Mouse (Mus musculus) kidney, postnatal 14 days (tissue): ENCODE measurements at regions not wholly inside any gene's neighbourhood (a gene's known extent, or its start where the extent isn't known, plus 50 kb on each side); places are given as distances from the start of the nearest gene placed in this dataset.

ENCODE experiments used
- DNase-seq: peaks from one replicate; pipeline ENCODE4 v3.0.0; 2022; ENCODE audit warnings: mixed read lengths

DNA sequence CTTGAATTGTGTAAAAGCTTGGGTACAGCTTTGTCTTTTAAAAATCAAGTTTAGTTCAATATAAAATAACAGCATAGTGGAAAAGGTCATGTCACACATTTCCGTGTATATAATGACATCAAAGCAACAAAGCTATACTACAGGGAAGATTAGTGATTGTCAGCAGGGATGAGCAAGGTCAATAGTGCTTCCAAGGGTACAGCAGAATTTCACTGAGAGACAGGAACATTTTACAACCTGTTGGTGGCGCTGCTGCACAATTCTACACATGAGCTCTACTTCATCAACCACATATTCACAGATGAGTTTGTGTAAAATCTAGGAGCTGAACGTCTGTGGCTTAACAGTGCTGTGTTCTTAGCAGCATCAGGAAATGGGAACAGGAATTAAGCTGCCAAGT, 74.3 kb upstream of the A2m start:
- peak; percentile 36 for DNase-seq

- DNase-seq, result no peak
Observed at GRCm38 (mm10) chr6:121560393-121560793, 74.8 kb upstream of the A2m start.

- DNase-seq, result peak; percentile 13
Observed at GRCm38 (mm10) chr6:121556481-121556880, 78.7 kb upstream of the A2m start.

DNA sequence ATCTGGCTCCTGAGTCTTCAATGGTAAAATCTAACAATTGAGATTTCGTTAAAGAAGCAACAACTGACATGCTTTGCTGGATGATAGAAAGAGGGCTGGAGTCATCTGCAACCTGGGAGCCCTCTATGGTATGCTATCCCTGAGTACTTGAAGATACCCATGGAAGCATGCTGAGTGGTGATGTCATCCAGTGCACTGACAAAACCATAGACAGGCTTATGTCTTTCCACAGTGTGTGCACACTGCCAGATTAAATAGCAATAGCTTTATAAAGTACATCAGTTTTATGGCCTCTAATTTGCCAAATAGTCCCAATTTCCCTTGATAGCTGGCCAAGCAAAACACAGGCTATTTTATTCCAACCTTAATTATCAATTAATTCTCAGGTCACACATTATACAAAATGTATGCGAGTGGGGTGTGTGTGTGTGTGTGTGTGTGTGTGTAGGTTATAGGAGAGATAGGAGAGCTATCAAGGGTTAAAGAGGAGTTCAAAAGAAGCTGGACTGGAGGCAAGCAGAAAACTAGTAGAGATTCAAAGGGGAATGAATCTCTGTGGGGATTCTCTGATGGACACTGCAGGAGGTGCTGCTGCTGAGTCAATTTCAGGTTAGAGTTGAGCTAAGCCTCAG, 80.1 kb upstream of the Iqsec3 start:
- no peak for DNase-seq

- DNase-seq, result no peak
Observed at GRCm38 (mm10) chr6:121533521-121533920, 60.0 kb upstream of the Iqsec3 start.

DNA sequence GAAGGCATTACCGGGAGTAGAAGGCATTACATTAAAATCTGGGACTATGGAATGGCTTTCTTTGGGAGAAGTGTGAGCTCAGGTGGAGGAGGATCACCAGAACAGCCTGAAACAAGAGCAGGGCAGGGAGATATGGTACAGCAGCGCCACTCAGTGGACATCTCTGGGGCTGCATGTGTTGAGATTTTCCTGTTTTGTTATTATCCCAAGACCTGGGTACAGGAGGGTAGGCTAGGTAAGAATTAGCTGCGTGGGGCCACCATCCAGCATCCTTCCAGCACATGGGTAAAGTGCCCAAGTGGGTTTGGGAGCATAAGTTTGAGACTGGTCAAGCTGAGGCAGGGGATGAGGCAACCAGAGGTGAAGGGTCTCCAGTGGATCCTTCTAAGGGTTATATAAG, 59.4 kb upstream of the Iqsec3 start:
- DNase-seq, result peak; percentile 60

GRCm38 (mm10) chr6:121531825-121532389, 58.4 kb upstream of the Iqsec3 start:
- no peak for DNase-seq

GRCm38 (mm10) chr6:121527281-121527680, 53.8 kb upstream of the Iqsec3 start:
- no peak for DNase-seq

DNA sequence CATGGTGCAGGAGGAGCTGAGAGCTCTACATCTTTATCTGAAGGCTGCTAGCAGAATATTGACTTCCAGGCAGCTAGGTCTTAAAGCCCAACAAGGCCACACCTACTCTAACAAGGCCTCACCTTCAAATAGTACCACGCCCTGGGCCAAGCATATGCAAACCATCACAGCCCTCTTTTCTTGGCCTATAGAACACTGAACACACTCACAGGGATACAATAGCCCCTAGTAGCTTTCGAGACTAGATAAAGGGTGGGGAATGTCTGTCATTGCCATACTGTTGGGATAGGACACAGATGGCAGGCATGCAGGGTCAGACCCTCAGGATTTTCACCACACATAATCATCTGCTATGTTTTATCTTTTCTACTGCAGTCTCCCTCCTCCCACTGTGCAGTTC, 52.6 kb upstream of the Iqsec3 start:
- DNase-seq, result no peak

- DNase-seq, result no peak
Observed at GRCm38 (mm10) chr6:121524613-121524970, 51.1 kb upstream of the Iqsec3 start.

- DNase-seq, result peak; percentile 19
Observed at GRCm38 (mm10) chr6:121523882-121524612, 50.6 kb upstream of the Iqsec3 start.
